Mouse (Mus musculus) mouse embryonic stem cell (cell line): ENCODE data around the gene Cltc.
"Not testable (repeated sequence)": the region's sequence is repeated elsewhere in the genome, so short reads cannot be mapped to it uniquely, and the experiment has no call there.

Experiments used
- in situ Hi-C, 2 experiments: fragments of 300-500 bp; cut with MboI; formaldehyde crosslinking; loops; 1 replicate in 1 of 2; 3 replicates in 1 of 2; pipeline ENCODE4 v1.14.3; 2019 to 2020; ENCODE audit warnings: low sequenced_read_pairs in 2 of 2, low pct_unique_long_range_greater_than_20kb in 1 of 2, mixed read lengths in 1 of 2; ENCODE audit not compliant: unreplicated experiment in 1 of 2

The Cltc gene

DNA sequence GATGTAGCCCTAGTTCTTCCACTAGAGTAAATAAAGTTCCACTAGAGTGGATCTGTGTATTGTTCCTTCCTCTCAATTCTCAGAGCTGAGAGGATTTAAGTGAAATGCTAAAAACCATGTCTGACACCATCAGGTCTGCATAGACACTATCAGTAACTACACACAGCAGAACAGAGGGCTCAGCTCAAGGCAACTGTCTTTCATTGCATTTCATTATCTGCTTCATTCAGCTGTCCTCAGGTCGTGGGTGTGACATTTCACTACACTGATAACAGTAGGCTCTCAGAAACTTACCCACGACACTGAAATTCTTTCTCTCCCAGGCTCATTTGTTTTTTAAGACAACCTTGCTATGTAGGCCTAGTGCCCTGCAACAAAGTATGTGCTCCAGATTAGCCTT, 14.8 kb downstream of the Cltc start:
- in situ Hi-C loops, result no loop called here

- in situ Hi-C loops, result no loop called here
Observed at GRCm38 (mm10) chr11:86741505-86741904, 15.9 kb downstream of the Cltc start.

GRCm38 (mm10) chr11:86739470-86739869, 17.9 kb downstream of the Cltc start:
- in situ Hi-C loops, result no loop called here

GRCm38 (mm10) chr11:86738956-86739355, 18.4 kb downstream of the Cltc start:
- in situ Hi-C loops, result no loop called here

DNA sequence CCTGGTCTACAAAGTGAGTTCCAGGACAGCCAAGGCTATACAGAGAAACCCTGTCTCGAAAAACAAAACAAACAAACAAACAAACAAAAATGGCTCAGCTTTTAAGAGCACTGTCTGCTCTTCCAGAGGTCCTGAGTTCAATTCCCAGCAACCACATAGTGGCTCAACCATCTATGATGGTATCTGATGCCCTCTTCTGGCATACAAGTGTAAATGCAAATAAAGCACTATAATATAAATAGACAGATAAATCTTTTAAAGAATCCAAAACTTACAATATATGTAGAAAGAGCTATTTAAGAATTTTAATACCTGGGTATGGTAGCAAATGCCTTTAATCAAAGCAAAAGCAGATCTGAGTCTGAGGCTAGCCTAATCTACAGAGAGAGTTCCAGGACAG, 19.1 kb downstream of the Cltc start:
- in situ Hi-C loops, result not testable (repeated sequence)

GRCm38 (mm10) chr11:86737301-86738000, 19.9 kb downstream of the Cltc start:
- in situ Hi-C loops, result no loop called here

- in situ Hi-C loops, result no loop called here
Observed at GRCm38 (mm10) chr11:86734993-86735392, 22.4 kb downstream of the Cltc start.

GRCm38 (mm10) chr11:86734241-86734939, 23.0 kb downstream of the Cltc start:
- in situ Hi-C loops, result no loop called here

DNA sequence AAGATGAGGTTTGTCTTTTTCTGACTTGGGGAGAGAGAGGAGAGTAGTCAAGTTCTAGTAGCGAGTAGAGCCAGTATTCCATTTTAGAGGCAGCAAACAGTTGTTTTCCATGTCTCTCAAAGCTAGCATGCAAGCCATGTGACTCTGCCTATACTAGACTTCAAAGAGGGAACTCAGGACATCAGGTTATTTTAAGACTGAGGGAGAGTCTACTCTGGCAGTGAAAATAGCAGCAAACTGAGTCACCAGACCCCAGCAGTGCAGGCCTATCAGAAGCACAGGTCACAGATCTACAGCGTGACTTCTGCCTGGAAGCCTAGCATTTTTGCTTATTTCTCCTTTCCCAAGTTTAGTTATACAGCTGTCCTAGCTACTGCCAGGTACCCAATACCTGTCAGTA, 25.9 kb downstream of the Cltc start:
- in situ Hi-C loops, result no loop called here

- in situ Hi-C loops, result no loop called here
Observed at GRCm38 (mm10) chr11:86725607-86726006, 31.8 kb downstream of the Cltc start.

- in situ Hi-C loops, result no loop called here
Observed at GRCm38 (mm10) chr11:86724982-86725381, 32.4 kb downstream of the Cltc start.

DNA sequence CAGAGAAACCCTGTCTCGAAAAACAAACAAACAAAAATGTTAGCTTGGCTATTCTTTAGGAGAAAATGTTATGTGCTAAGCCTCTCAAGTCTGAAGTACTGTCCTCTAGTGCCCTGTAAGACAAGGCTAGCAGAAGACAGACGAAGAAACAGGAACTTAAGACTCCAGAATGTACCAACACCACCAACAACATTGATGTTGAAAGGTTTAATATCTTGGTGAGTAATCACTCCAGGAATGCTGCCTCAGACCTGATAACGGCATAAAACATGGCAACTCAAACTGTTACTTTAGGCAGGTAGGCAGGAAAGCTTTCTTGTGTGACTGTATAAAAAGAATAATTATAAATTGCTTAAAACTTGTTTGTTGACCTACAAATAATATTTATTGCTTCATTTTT, 33.4 kb downstream of the Cltc start:
- in situ Hi-C loops, result no loop called here

DNA sequence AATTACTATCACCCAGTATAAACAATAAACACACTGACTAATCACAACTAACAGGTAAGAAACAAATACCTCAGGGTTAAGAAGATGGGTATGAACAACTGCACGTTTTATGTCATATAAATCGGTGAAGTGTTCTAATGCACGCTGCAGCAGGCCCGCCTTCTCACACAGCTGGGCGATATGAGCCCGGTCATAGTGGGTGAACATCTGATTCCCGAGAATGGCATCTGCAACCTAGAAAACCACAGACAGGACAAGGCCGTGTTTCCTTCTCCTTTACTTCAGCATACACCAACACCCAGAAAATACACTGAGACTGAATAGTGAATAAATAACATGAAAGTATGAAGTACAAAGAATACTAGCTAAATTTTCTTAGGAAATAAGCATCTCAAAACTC, 38.0 kb downstream of the Cltc start:
- in situ Hi-C loops, result no loop called here

GRCm38 (mm10) chr11:86718369-86718768, 39.0 kb downstream of the Cltc start:
- in situ Hi-C loops, result no loop called here

GRCm38 (mm10) chr11:86717306-86718065, 39.9 kb downstream of the Cltc start:
- in situ Hi-C loops, result no loop called here

DNA sequence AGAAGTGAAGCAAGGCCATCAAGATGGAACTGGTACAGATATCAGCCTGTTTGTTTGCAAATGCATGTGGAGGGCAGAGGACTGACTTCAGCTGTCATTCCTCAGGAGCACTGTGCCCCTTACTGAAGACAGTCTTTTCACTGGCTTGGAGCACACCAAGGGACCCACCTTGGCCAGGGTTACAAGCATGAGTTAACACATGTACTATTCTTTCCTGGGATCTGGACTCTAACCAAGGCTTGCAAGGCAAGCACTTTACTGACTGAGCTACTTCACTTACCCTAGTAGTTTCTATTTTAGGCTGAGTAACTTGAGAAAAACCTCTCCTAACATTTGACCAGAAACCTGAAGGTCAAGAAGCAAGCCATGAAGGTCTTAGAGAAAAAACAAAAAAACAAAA, 42.8 kb downstream of the Cltc start:
- in situ Hi-C loops, result no loop called here

DNA sequence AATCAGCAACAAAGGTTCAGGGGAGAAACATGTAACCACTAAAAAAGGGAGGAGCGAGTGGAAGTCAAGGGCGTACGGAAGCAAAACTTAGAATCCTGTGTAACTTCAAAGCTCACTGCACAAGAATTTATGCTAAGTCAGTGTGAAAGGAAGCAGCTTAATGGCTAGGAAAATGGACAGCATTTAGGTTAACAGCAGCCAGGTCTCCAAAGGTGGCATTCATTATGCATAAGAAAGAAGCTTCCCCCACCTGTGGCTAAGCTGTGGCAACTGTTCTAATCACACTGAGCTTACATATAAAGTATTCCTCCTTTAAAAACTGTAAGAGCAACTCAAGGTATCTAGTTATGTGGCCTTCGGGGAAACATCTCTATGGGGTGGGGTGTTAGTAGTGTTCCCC, 56.2 kb downstream of the Cltc start:
- in situ Hi-C loops, result no loop called here

GRCm38 (mm10) chr11:86695461-86695860, 61.9 kb downstream of the Cltc start:
- in situ Hi-C loops, result no loop called here

GRCm38 (mm10) chr11:86692546-86692945, 64.8 kb downstream of the Cltc start:
- in situ Hi-C loops, result no loop called here

DNA sequence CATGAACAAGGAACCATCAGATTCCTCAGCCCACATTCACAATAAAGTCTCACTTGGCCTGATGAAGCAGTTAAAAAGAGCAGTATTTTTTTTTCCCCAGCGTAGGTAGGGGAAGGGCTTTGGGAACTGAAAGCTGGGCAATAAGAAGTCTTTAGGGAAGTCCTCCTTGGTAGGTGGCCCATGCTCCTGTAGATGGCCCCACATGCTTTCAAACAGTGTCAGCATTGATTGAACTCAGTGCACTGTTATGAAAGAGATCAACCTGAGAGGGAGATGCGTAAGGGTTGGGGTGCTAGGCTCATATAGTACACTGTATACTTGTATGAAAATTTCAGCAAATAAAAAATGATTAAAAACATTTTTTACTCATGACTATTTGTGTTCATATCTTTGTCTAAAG, 65.4 kb downstream of the Cltc start:
- in situ Hi-C loops, result no loop called here
